Mouse (Mus musculus) CH12.LX (cell line): Measurements from ENCODE around the gene Cnot6. TPM values are rescaled to one million over a fixed set of nuclear protein-coding genes. Genes with fewer than 3 reads are reported as not detected.

Source experiments
- DNase-seq: peaks from one replicate; pipeline ENCODE4 v3.0.0-alpha.2; 2013; ENCODE audit errors: extremely low read depth
- H3K27ac ChIP-seq: 2 replicates; pipeline ENCODE4 v1.5.1; 2012; ENCODE audit warnings: low read depth, mild to moderate bottlenecking, control low read depth, moderate library complexity; ENCODE audit not compliant: insufficient read depth
- H3K27me3 ChIP-seq: replicated peaks from 2 replicates; pipeline ENCODE3; 2012; ENCODE audit warnings: inconsistent platforms
- H3K36me3 ChIP-seq, 2 experiments: replicated peaks in 1 of 2; 2 replicates each; pipeline versions ENCODE3 to v1.6.1; 2012; ENCODE audit warnings: inconsistent platforms in 1 of 2, low read length in 1 of 2, mild to moderate bottlenecking in 1 of 2, mixed read lengths in 1 of 2, moderate library complexity in 1 of 2; ENCODE audit not compliant: control insufficient read depth in 1 of 2, insufficient read depth in 1 of 2
- H3K4me1 ChIP-seq, 2 experiments: 2 replicates each; pipeline ENCODE4 v1.6.1; 2012; ENCODE audit warnings: inconsistent platforms in 1 of 2, moderate library complexity in 1 of 2; ENCODE audit not compliant: insufficient read depth in 2 of 2, control insufficient read depth in 1 of 2
- H3K4me2 ChIP-seq: 2 replicates; pipeline ENCODE4 v1.6.1; 2012; ENCODE audit warnings: low read depth, mild to moderate bottlenecking, control low read depth; ENCODE audit not compliant: poor library complexity, insufficient read depth, severe bottlenecking
- H3K4me3 ChIP-seq, 3 experiments: fragments of 150-350 bp in 1 of 3; sonication (generic) in 1 of 3; replicated peaks in 1 of 3; 2 replicates each; pipeline versions ENCODE3 to v1.5.1; 2011 to 2012; ENCODE audit warnings: low read depth in 2 of 3, low read length in 2 of 3, mild to moderate bottlenecking in 2 of 3, moderate library complexity in 2 of 3, control low read depth in 1 of 3, improper control_type of control experiment in 1 of 3, inconsistent platforms in 1 of 3, mixed read lengths in 1 of 3; ENCODE audit not compliant: poor library complexity in 1 of 3
- H3K79me2 ChIP-seq: replicated peaks from 2 replicates; pipeline ENCODE4 v1.6.1; 2012; ENCODE audit warnings: mild to moderate bottlenecking, moderate library complexity; ENCODE audit not compliant: control insufficient read depth, poor library complexity, insufficient read depth, severe bottlenecking; ENCODE audit errors: extremely low read depth
- H3K9ac ChIP-seq: 2 replicates; pipeline ENCODE4 v1.6.1; 2012; ENCODE audit warnings: low read depth, mild to moderate bottlenecking, control low read depth, moderate library complexity; ENCODE audit not compliant: insufficient read depth
- H3K9me3 ChIP-seq: replicated peaks from 2 replicates; pipeline ENCODE3; 2012; ENCODE audit warnings: low read length, inconsistent platforms, mixed read lengths
- BHLHE40 ChIP-seq: IDR thresholded peaks from 2 replicates; pipeline ENCODE4 v1.6.1; 2011; ENCODE audit warnings: mild to moderate bottlenecking, low read depth, low read length, improper control_type of control experiment
- CHD1 ChIP-seq: IDR thresholded peaks from 2 replicates; pipeline ENCODE4 v1.6.1; 2012; ENCODE audit warnings: low read depth, low read length, improper control_type of control experiment, inconsistent platforms
- CHD2 ChIP-seq: IDR thresholded peaks from 2 replicates; pipeline ENCODE4 v1.6.1; 2011; ENCODE audit warnings: low read length, improper control_type of control experiment
- CTCF ChIP-seq, 2 experiments: IDR thresholded peaks in 1 of 2; conservative IDR thresholded peaks in 1 of 2; 2 replicates each; pipeline ENCODE4 v1.5.1; 2011 to 2012; ENCODE audit warnings: low read depth in 2 of 2, low read length in 2 of 2, improper control_type of control experiment in 1 of 2, inconsistent platforms in 1 of 2, mild to moderate bottlenecking in 1 of 2, moderate library complexity in 1 of 2
- E2F4 ChIP-seq: IDR thresholded peaks from 2 replicates; pipeline ENCODE4 v1.6.1; 2011; ENCODE audit warnings: low read depth, low read length, improper control_type of control experiment; ENCODE audit not compliant: insufficient replicate concordance
- ELF1 ChIP-seq: IDR thresholded peaks from 2 replicates; pipeline ENCODE4 v1.6.1; 2014; ENCODE audit warnings: low read depth, mild to moderate bottlenecking, inconsistent platforms, low read length, improper control_type of control experiment
- HCFC1 ChIP-seq: IDR thresholded peaks from 2 replicates; pipeline ENCODE4 v1.6.1; 2012; ENCODE audit warnings: low read depth, mild to moderate bottlenecking, inconsistent platforms, low read length, improper control_type of control experiment
- JUND ChIP-seq: conservative IDR thresholded peaks from 2 replicates; pipeline ENCODE4 v1.6.1; 2011; ENCODE audit warnings: low read depth, low read length, improper control_type of control experiment
- KAT2A ChIP-seq: IDR thresholded peaks from 2 replicates; pipeline ENCODE4 v1.6.1; 2012; ENCODE audit warnings: low read length, improper control_type of control experiment, inconsistent platforms; ENCODE audit not compliant: insufficient replicate concordance
- MAX ChIP-seq: IDR thresholded peaks from 2 replicates; pipeline ENCODE4 v1.6.1; 2011; ENCODE audit warnings: low read length, improper control_type of control experiment
- MEF2A ChIP-seq: IDR thresholded peaks from 2 replicates; pipeline ENCODE4 v1.6.1; 2014; ENCODE audit warnings: low read depth, mild to moderate bottlenecking, inconsistent platforms, low read length, improper control_type of control experiment, borderline replicate concordance
- MXI1 ChIP-seq: IDR thresholded peaks from 2 replicates; pipeline ENCODE4 v1.6.1; 2011; ENCODE audit warnings: mild to moderate bottlenecking, low read depth, low read length, improper control_type of control experiment
- MYC ChIP-seq: IDR thresholded peaks from 2 replicates; pipeline ENCODE4 v1.6.1; 2011; ENCODE audit warnings: low read depth, mild to moderate bottlenecking, improper control_type of control experiment, low read length
- NELFE ChIP-seq: IDR thresholded peaks from 2 replicates; pipeline ENCODE4 v1.6.1; 2011; ENCODE audit warnings: low read depth, low read length, improper control_type of control experiment
- NRF1 ChIP-seq: IDR thresholded peaks from 2 replicates; pipeline ENCODE4 v1.6.1; 2014; ENCODE audit warnings: low read depth, mild to moderate bottlenecking, inconsistent platforms, low read length, improper control_type of control experiment, moderate library complexity
- POLR2A ChIP-seq: IDR thresholded peaks from 2 replicates; pipeline ENCODE4 v1.6.1; 2011; ENCODE audit warnings: low read depth, mild to moderate bottlenecking, improper control_type of control experiment, low read length
- RAD21 ChIP-seq: IDR thresholded peaks from 2 replicates; pipeline ENCODE4 v1.6.1; 2011; ENCODE audit warnings: low read depth, mild to moderate bottlenecking, low read length, improper control_type of control experiment, moderate library complexity
- SIN3A ChIP-seq: IDR thresholded peaks from 2 replicates; pipeline ENCODE4 v1.6.1; 2012; ENCODE audit warnings: low read length, improper control_type of control experiment, inconsistent platforms
- SMC3 ChIP-seq: IDR thresholded peaks from 2 replicates; pipeline ENCODE4 v1.6.1; 2011; ENCODE audit warnings: low read depth, low read length, improper control_type of control experiment
- TBP ChIP-seq: conservative IDR thresholded peaks from 2 replicates; pipeline ENCODE4 v1.6.1; 2011; ENCODE audit warnings: low read depth, low read length, improper control_type of control experiment
- TCF12 ChIP-seq: IDR thresholded peaks from 2 replicates; pipeline ENCODE4 v1.6.1; 2014; ENCODE audit warnings: low read depth, mild to moderate bottlenecking, inconsistent platforms, low read length, improper control_type of control experiment
- UBTF ChIP-seq: IDR thresholded peaks from 2 replicates; pipeline ENCODE4 v1.6.1; 2012; ENCODE audit warnings: low read depth, mild to moderate bottlenecking, inconsistent platforms, low read length, improper control_type of control experiment, moderate library complexity
- USF1 ChIP-seq: IDR thresholded peaks from 2 replicates; pipeline ENCODE4 v1.6.1; 2014; ENCODE audit warnings: low read depth, mild to moderate bottlenecking, inconsistent platforms, low read length, improper control_type of control experiment
- USF2 ChIP-seq: conservative IDR thresholded peaks from 2 replicates; pipeline ENCODE4 v1.6.1; 2011; ENCODE audit warnings: low read depth, low read length, improper control_type of control experiment
- ZC3H11A ChIP-seq: IDR thresholded peaks from 2 replicates; pipeline ENCODE4 v1.6.1; 2012; ENCODE audit warnings: low read depth, mild to moderate bottlenecking, inconsistent platforms, low read length, improper control_type of control experiment
- ZKSCAN1 ChIP-seq: IDR thresholded peaks from 2 replicates; pipeline ENCODE4 v1.6.1; 2012; ENCODE audit warnings: low read depth, inconsistent platforms, low read length, improper control_type of control experiment, borderline replicate concordance
- ZMIZ1 ChIP-seq: IDR thresholded peaks from 2 replicates; pipeline ENCODE4 v1.6.1; 2012; ENCODE audit warnings: low read depth, mild to moderate bottlenecking, inconsistent platforms, low read length, improper control_type of control experiment
- dilution Hi-C: fragments of 300-500 bp; cut with MboI; formaldehyde crosslinking; loops from 2 replicates; pipeline ENCODE4 v1.14.3; 2020; ENCODE audit warnings: low sequenced_read_pairs; ENCODE audit not compliant: extremely low pct_unique_long_range_greater_than_20kb, extremely low pct_ligation_motif_present
- in situ Hi-C: fragments of 300-500 bp; cut with MboI; formaldehyde crosslinking; loops from 3 replicates; pipeline ENCODE4 v1.14.3; 2019; ENCODE audit warnings: low sequenced_read_pairs, low pct_ligation_motif_present, low pct_unique_long_range_greater_than_20kb, mixed read lengths
- polyA plus RNA-seq: library from polyadenylated mRNA; unstranded; fragments of >175 nt; gene quantifications from 2 replicates; pipeline ENCODE4 v1.2.1, GENCODE M21; 2012; ENCODE audit warnings: low read depth; ENCODE audit not compliant: insufficient read length
- total RNA-seq, 2 experiments: library from RNA; depleted of rRNA; stranded (reverse); fragments of 300-350 nt in 1 of 2; fragments of >200 nt in 1 of 2; gene quantifications; 2 replicates each; pipeline ENCODE4 v1.2.3; 2012 to 2014

Cnot6 gene
- total and polyA plus RNA-seq, 3 experiments, result 32.4 to 90.8 (median 85.0) TPM

GRCm38 (mm10) chr11:49645677-49646076, 66.8 kb downstream of the Cnot6 start:
- dilution Hi-C loops (no loop called here), in situ Hi-C loops (no loop called here)
- DNase-seq, result no peak

GRCm38 (mm10) chr11:49636449-49636848, 76.1 kb downstream of the Cnot6 start:
- DNase-seq, result no peak
- no peak for TF ChIP-seq SIN3A
- TF ChIP-seq RAD21, result peak; percentile 12
- no peak for TF ChIP-seq NRF1
- TF ChIP-seq CHD1, result no peak
- TF ChIP-seq MEF2A, result no peak
- no peak for TF ChIP-seq USF2
- TF ChIP-seq CHD2, result no peak
- TF ChIP-seq MXI1, result no peak
- no peak for TF ChIP-seq TCF12
- no peak for TF ChIP-seq E2F4
- no peak for TF ChIP-seq USF1
- TF ChIP-seq KAT2A, result no peak
- TF ChIP-seq SMC3, result peak; percentile 39
- TF ChIP-seq MYC, result no peak
- no peak for TF ChIP-seq HCFC1
- no peak for TF ChIP-seq BHLHE40
- TF ChIP-seq UBTF, result no peak
- no peak for TF ChIP-seq POLR2A
- no peak for TF ChIP-seq ELF1
- TF ChIP-seq CTCF (conservative IDR thresholded peaks at IDR 0.05 in 1 of 2, IDR thresholded peaks at IDR 0.05 in 1 of 2; ENCODE audit: low read depth in 2 of 2, low read length in 2 of 2), result peak; percentile 69 to 72
- no peak for TF ChIP-seq NELFE
- no peak for TF ChIP-seq ZMIZ1
- Histone ChIP-seq H3K4me3 (no peak overlapping the region), H3K79me2 (no peaks in the 10 kb centered on the region), H3K27me3 (peaks cover 83% of the 10 kb centered on the region), H3K9me3 (no peaks in the 10 kb centered on the region), H3K9ac (no peak overlapping the region), H3K4me2 (no peak overlapping the region), H3K36me3 (no peaks in the 10 kb centered on the region), H3K4me1 (peaks cover 10% of the 10 kb centered on the region in 2 experiments), H3K27ac (no peak overlapping the region)
- in situ Hi-C loops, result no loop called here
- dilution Hi-C loops, result no loop called here

More at GRCm38 (mm10) chr11:49645677-49646076, 66.8 kb downstream of the Cnot6 start:
- H3K36me3 ChIP-seq, result no peaks in the 10 kb centered on the region
- H3K27ac ChIP-seq, result no peak overlapping the region
- H3K9ac ChIP-seq, result no peak overlapping the region
- no peak overlapping the region for H3K4me3 ChIP-seq
- no peaks in the 10 kb centered on the region for H3K79me2 ChIP-seq
- H3K4me1 ChIP-seq, result peaks cover 0 to 3% of the 10 kb centered on the region in 2 experiments; a peak in 1 of 4 replicates
- TF ChIP-seq MAX (no peak), RAD21 (no peak), BHLHE40 (no peak), NELFE (no peak), UBTF (no peak), TBP (no peak), ZKSCAN1 (no peak), JUND (no peak), SMC3 (no peak), KAT2A (no peak), ZC3H11A (no peak)
- TF ChIP-seq, all 38 proteins: peak for 0
- H3K4me2 ChIP-seq, result no peak overlapping the region
- peaks cover 49% of the 10 kb centered on the region for H3K27me3 ChIP-seq
- H3K9me3 ChIP-seq, result no peaks in the 10 kb centered on the region
